Mouse (Mus musculus) heart, embryonic 10.5 days (tissue): ENCODE results near the gene Rasal3. TPM values are rescaled to one million over a fixed set of nuclear protein-coding genes. Genes with fewer than 3 reads are reported as not detected.

Source experiments
- DNase-seq: peaks from one replicate; pipeline ENCODE4 v3.0.0-alpha.2; 2017; ENCODE audit warnings: low spot score
- H3K27ac ChIP-seq: fragments of 300-500 bp; sonication (generic); 2 replicates; pipeline ENCODE4 v1.5.1; 2016; ENCODE audit warnings: mild to moderate bottlenecking
- H3K27me3 ChIP-seq: fragments of 300-500 bp; sonication (generic); 2 replicates; pipeline ENCODE4 v1.6.1; 2016; ENCODE audit warnings: mild to moderate bottlenecking; ENCODE audit not compliant: poor library complexity, insufficient read depth, severe bottlenecking
- H3K36me3 ChIP-seq: fragments of 300-500 bp; sonication (generic); 2 replicates; pipeline ENCODE4 v1.6.1; 2016; ENCODE audit warnings: mild to moderate bottlenecking, moderate library complexity
- H3K4me1 ChIP-seq: fragments of 300-500 bp; sonication (generic); 2 replicates; pipeline ENCODE4 v1.6.1; 2016; ENCODE audit warnings: mild to moderate bottlenecking
- H3K4me3 ChIP-seq: fragments of 300-500 bp; sonication (generic); 2 replicates; pipeline ENCODE4 v1.5.1; 2016; ENCODE audit warnings: mild to moderate bottlenecking, moderate library complexity
- H3K9me3 ChIP-seq: fragments of 300-500 bp; sonication (generic); 2 replicates; pipeline ENCODE4 v1.6.1; 2016; ENCODE audit warnings: mild to moderate bottlenecking, moderate library complexity
- WGBS: fragments of 180-500 bp; shearing (Covaris S2); methylation state at CpG from one replicate; pipeline ENCODE4 v1.1.7; 2016; 5-methylcytosine and 5-hydroxymethylcytosine counted together
- polyA plus RNA-seq: library from polyadenylated mRNA; unstranded; fragments of >200 nt; fragmentation: Nextera tagmentation; extraction: Ambion mirVana; gene quantifications from 2 replicates; pipeline ENCODE4 v1.2.1, GENCODE M21; 2016

The Rasal3 gene
- polyA plus RNA-seq, 1 experiment from 2014 or later: 2.3 TPM

GRCm38 (mm10) chr17:32420781-32421180 lies 17.4 kb upstream of the Rasal3 start:
- 76% methylated on average over 8 of the region's 8 CpGs for WGBS
- Histone ChIP-seq H3K9me3 (no peaks in the 10 kb centered on the region), H3K4me1 (peaks cover 3% of the 10 kb centered on the region; the same call in 1 of the 2 replicates), H3K36me3 (no peaks in the 10 kb centered on the region), H3K4me3 (no peak overlapping the region), H3K27ac (no peak overlapping the region), H3K27me3 (peaks cover 49% of the 10 kb centered on the region)
- DNase-seq: peak; percentile 24

GRCm38 (mm10) chr17:32419989-32420388 lies 16.6 kb upstream of the Rasal3 start:
- Histone ChIP-seq H3K4me3 (no peak overlapping the region), H3K27me3 (peaks cover 53% of the 10 kb centered on the region), H3K4me1 (peaks cover 6% of the 10 kb centered on the region; the same call in 1 of the 2 replicates), H3K9me3 (no peaks in the 10 kb centered on the region), H3K27ac (no peak overlapping the region), H3K36me3 (no peaks in the 10 kb centered on the region)
- WGBS: 78% methylated on average over 2 of the region's 2 CpGs
- DNase-seq: no peak

GRCm38 (mm10) chr17:32416771-32417170 lies 13.4 kb upstream of the Rasal3 start:
- Histone ChIP-seq H3K4me1 (peaks cover 6% of the 10 kb centered on the region; the same call in 1 of the 2 replicates), H3K9me3 (no peaks in the 10 kb centered on the region), H3K27ac (no peak overlapping the region), H3K36me3 (no peaks in the 10 kb centered on the region), H3K27me3 (peaks cover 50% of the 10 kb centered on the region), H3K4me3 (no peak overlapping the region)
- peak; percentile 72 for DNase-seq
- WGBS: 92% methylated on average over 14 of the region's 14 CpGs

- peak; percentile 73 for DNase-seq
- Histone ChIP-seq H3K4me3 (peak overlapping the region; percentile 35), H3K27ac (no peak overlapping the region), H3K36me3 (no peaks in the 10 kb centered on the region), H3K4me1 (peaks cover 6% of the 10 kb centered on the region; the same call in 1 of the 2 replicates), H3K27me3 (peaks cover 54% of the 10 kb centered on the region), H3K9me3 (no peaks in the 10 kb centered on the region)
- 27% methylated on average over 24 of the region's 24 CpGs for WGBS
These were observed 12.1 kb upstream of the Rasal3 start for GRCm38 (mm10) chr17:32415417-32416020.

GRCm38 (mm10) chr17:32411898-32412297 lies 8.5 kb upstream of the Rasal3 start:
- no peaks in the 10 kb centered on the region for H3K9me3 ChIP-seq
- H3K36me3 ChIP-seq: no peaks in the 10 kb centered on the region
- DNase-seq: no peak
- WGBS: 82% methylated on average over 6 of the region's 6 CpGs
- no peak overlapping the region for H3K4me3 ChIP-seq
- no peak overlapping the region for H3K27ac ChIP-seq
- H3K27me3 ChIP-seq: peaks cover 32% of the 10 kb centered on the region
- H3K4me1 ChIP-seq: peaks cover 6% of the 10 kb centered on the region; the same call in 1 of the 2 replicates

- no peak for DNase-seq
- Histone ChIP-seq H3K4me1 (no peaks in the 10 kb centered on the region), H3K9me3 (no peaks in the 10 kb centered on the region), H3K27me3 (peaks cover 42% of the 10 kb centered on the region), H3K27ac (no peak overlapping the region), H3K4me3 (no peak overlapping the region), H3K36me3 (no peaks in the 10 kb centered on the region)
- 66% methylated on average over 11 of the region's 11 CpGs for WGBS
These were observed 615 bp downstream of the Rasal3 start for GRCm38 (mm10) chr17:32402779-32403157.

GRCm38 (mm10) chr17:32402011-32402778 lies 1.2 kb downstream of the Rasal3 start:
- Histone ChIP-seq H3K27me3 (peaks cover 47% of the 10 kb centered on the region), H3K4me1 (no peaks in the 10 kb centered on the region; the same call in 1 of the 2 replicates), H3K9me3 (no peaks in the 10 kb centered on the region), H3K36me3 (no peaks in the 10 kb centered on the region), H3K4me3 (no peak overlapping the region), H3K27ac (no peak overlapping the region)
- no peak for DNase-seq
- WGBS: 83% methylated on average over 9 of the region's 9 CpGs

GRCm38 (mm10) chr17:32396266-32396665 lies 7.1 kb downstream of the Rasal3 start:
- Histone ChIP-seq H3K4me3 (peak overlapping the region; percentile 55), H3K36me3 (no peaks in the 10 kb centered on the region), H3K9me3 (no peaks in the 10 kb centered on the region), H3K27ac (peak overlapping the region; percentile 36; the same call in 1 of the 2 replicates), H3K27me3 (peaks cover 95% of the 10 kb centered on the region), H3K4me1 (peaks cover 24% of the 10 kb centered on the region)
- DNase-seq: no peak
- WGBS: 3% methylated on average over 37 of the region's 37 CpGs

- peaks cover 87% of the 10 kb centered on the region for H3K27me3 ChIP-seq
- no peak for DNase-seq
- whole genome bisulfite sequencing: 83% methylated on average over 10 of the region's 10 CpGs
- H3K4me1 ChIP-seq: peaks cover 30% of the 10 kb centered on the region
- H3K9me3 ChIP-seq: no peaks in the 10 kb centered on the region
- no peaks in the 10 kb centered on the region for H3K36me3 ChIP-seq
- H3K4me3 ChIP-seq: no peak overlapping the region
- H3K27ac ChIP-seq: no peak overlapping the region
These were observed 9.4 kb downstream of the Rasal3 start for GRCm38 (mm10) chr17:32393944-32394343.

GRCm38 (mm10) chr17:32389101-32389659 lies 14.2 kb downstream of the Rasal3 start, which contains the start of gene Wiz:
Gene Wiz, minus strand, starts transcription at chr17:32389439.
- Histone ChIP-seq H3K27ac (peak within 1 kb of the TSS; percentile 94), H3K4me1 (peaks cover 47% of the 10 kb centered on the region), H3K4me3 (peak within 1 kb of the TSS; percentile 80), H3K9me3 (no peaks in the 10 kb centered on the region), H3K27me3 (peaks cover 39% of the 10 kb centered on the region), H3K36me3 (0 out of 2 replicates have a peak, but pooled peaks cover 2% of the 10 kb centered on the region)
- DNase-seq: peak; percentile 97
- whole genome bisulfite sequencing: 1% methylated on average over 36 of the region's 44 CpGs

GRCm38 (mm10) chr17:32388370-32389100 lies 14.8 kb downstream of the Rasal3 start:
- no peaks in the 10 kb centered on the region for H3K9me3 ChIP-seq
- peaks cover 33% of the 10 kb centered on the region for H3K27me3 ChIP-seq
- peaks cover 53% of the 10 kb centered on the region for H3K4me1 ChIP-seq
- WGBS: 2% methylated on average over 32 of the region's 39 CpGs
- H3K27ac ChIP-seq: peak overlapping the region; percentile 94
- 0 out of 2 replicates have a peak, but pooled peaks cover 2% of the 10 kb centered on the region for H3K36me3 ChIP-seq
- peak overlapping the region; percentile 80 for H3K4me3 ChIP-seq
- DNase-seq: no peak

GRCm38 (mm10) chr17:32387986-32388369 lies 15.4 kb downstream of the Rasal3 start:
- peak overlapping the region; percentile 94; the same call in 1 of the 2 replicates for H3K27ac ChIP-seq

More at GRCm38 (mm10) chr17:32387986-32388369, 15.4 kb downstream of the Rasal3 start:
- H3K4me3 ChIP-seq: peak overlapping the region; percentile 80
- H3K36me3 ChIP-seq: 0 out of 2 replicates have a peak, but pooled peaks cover 3% of the 10 kb centered on the region
- H3K4me1 ChIP-seq: peaks cover 58% of the 10 kb centered on the region
- no peaks in the 10 kb centered on the region for H3K9me3 ChIP-seq
- no peak for DNase-seq
- peaks cover 27% of the 10 kb centered on the region for H3K27me3 ChIP-seq
- WGBS: 38% methylated on average over 7 of the region's 7 CpGs
